Mouse (Mus musculus) lung, adult 2 months (tissue): ENCODE measurements around the gene 4921517D22Rik.

ENCODE experiments used
- CTCF ChIP-seq: fragments of 200-500 bp; IDR thresholded peaks from 2 replicates; pipeline ENCODE4 v1.5.1; 2011; ENCODE audit warnings: mild to moderate bottlenecking, low read length, control low read depth; ENCODE audit not compliant: insufficient read depth
- POLR2A ChIP-seq: fragments of 200-500 bp; IDR thresholded peaks from 2 replicates; pipeline ENCODE4 v1.6.1; 2011; ENCODE audit warnings: low read depth, mild to moderate bottlenecking, control low read depth, low read length, borderline replicate concordance; ENCODE audit errors: extremely low read depth

DNA sequence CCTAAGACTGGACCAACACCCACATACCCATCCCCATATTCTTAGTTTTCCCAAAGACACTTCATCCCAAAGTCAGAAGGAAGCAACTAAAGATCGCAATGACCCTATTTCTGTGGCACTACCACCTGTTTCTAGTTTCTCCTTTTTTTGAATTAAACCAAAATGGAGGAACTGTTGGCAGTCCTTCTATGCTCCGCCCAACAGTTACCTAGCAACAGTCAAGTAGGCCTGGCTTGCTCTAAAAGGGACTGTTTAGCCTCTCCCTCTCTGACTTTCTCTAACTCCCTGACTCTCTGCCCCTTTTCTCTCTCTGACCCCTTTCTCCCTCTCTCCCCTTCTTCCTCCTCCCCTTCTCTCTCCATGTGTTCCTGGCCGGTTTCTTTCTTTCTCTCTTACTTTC, 8.7 kb downstream of the 4921517D22Rik start:
- TF ChIP-seq POLR2A (no peak), CTCF (no peak)
